In the genomic region with DNA sequence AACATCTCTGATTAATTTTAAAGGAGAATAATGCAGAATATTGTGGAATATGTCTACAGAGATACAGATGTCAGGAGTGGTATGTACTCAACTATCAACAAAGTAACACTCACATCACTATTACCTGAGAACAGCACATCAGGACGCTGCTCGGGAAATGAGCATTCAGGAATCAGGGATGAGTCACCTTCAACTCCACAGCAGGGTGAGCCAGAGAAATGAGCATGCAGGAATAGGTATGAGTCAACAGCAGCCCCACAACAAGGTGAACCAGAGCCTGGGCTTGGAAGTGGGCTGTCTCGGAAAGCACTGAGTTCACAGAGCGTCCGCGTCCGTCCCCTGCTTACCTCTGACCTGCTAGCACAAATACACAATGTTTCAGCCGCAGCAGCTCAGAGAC, we compare ENCODE assay signal across 27 mouse cellular contexts.
DNase-seq lines count a peak whose midpoint lies in the region; ATAC-seq and TF ChIP-seq lines count a peak whose summit lies in the region.
"Had no signal": no experiment of that assay in that cellular context is flagged by ENCODE, and none has a peak within 500 bp of the region (broad histone marks: within the 10 kb centered on the region; RNA-seq: fewer than 3 reads in every experiment).

No protein-coding gene starts in this region.

- peak; percentile 13 for ATAC-seq in inflammation-experienced regulatory T-cells, adult 6 months
- no peak for ATAC-seq in erythroblast, adult 5-6 weeks (replicated peaks; ENCODE audit: low FRiP score, poor library complexity, severe bottlenecking)
- ATAC-seq: forebrain, embryonic 14.5 days; forebrain, postnatal 0 days; hindbrain, postnatal 0 days; intestine, postnatal 0 days had no signal

- peak; percentile 43 for DNase-seq in 3134 (ENCODE audit: extremely low read depth, insufficient read length, low spot score)
- peak; percentile 62 for DNase-seq in 3T3-L1 (ENCODE audit: low read depth, low spot score)
- peak; percentile 53 for DNase-seq in NIH3T3 (ENCODE audit: low read depth)
- DNase-seq in lung, adult 2 months = no peak
- DNase-seq: adrenal gland, adult 2 months; adrenal gland, postnatal 14 days; B cell, adult 2 months; cerebellum, adult 11-12 months; cerebellum, adult 8-10 months; cerebellum, postnatal 10 days; cerebellum, postnatal 36 days; embryo, embryonic 11 days; forebrain, postnatal 0 days; gastrocnemius, postnatal 36 days; heart, postnatal 10 days; heart, postnatal 36 days had no signal

- WGBS in lung, adult 2 months = 88% methylated on average over 8 of the region's 8 CpGs

- no peak overlapping the region for H3K4me3 ChIP-seq in lung, adult 2 months (replicated peaks; ENCODE audit: extremely low read depth, low read depth, low read length)
- H3K4me3 ChIP-seq: embryonic facial prominence, embryonic 10.5 days; embryonic facial prominence, embryonic 13.5 days; forebrain, embryonic 10.5 days; heart, embryonic 12.5 days; heart, embryonic 15.5 days; hindbrain, embryonic 10.5 days had no signal

- no peak for TF ChIP-seq POLR2A in lung, adult 2 months (IDR thresholded peaks at IDR 0.05; ENCODE audit: borderline replicate concordance, extremely low read depth, low read depth, low read length)

- no peak for TF ChIP-seq CTCF in lung, adult 2 months (IDR thresholded peaks at IDR 0.05; ENCODE audit: insufficient read depth, low read length)

- H3K4me1 ChIP-seq in lung, adult 2 months (ENCODE audit: control insufficient read depth, insufficient read depth, low read length) = peaks cover 2% of the 10 kb centered on the region
- H3K4me1 ChIP-seq: forebrain, embryonic 10.5 days; hindbrain, embryonic 10.5 days had no signal
